Mouse (Mus musculus) CH12.LX (cell line): ENCODE data around the gene AC134908.4. TPM values are rescaled to one million over a fixed set of nuclear protein-coding genes. Genes with fewer than 3 reads are reported as not detected.

Experiments used
- DNase-seq: peaks from one replicate; pipeline ENCODE4 v3.0.0-alpha.2; 2013; ENCODE audit errors: extremely low read depth
- H3K27ac ChIP-seq: 2 replicates; pipeline ENCODE4 v1.5.1; 2012; ENCODE audit warnings: low read depth, mild to moderate bottlenecking, control low read depth, moderate library complexity; ENCODE audit not compliant: insufficient read depth
- H3K27me3 ChIP-seq: replicated peaks from 2 replicates; pipeline ENCODE3; 2012; ENCODE audit warnings: inconsistent platforms
- H3K36me3 ChIP-seq, 2 experiments: replicated peaks in 1 of 2; 2 replicates each; pipeline versions ENCODE3 to v1.6.1; 2012; ENCODE audit warnings: inconsistent platforms in 1 of 2, low read length in 1 of 2, mild to moderate bottlenecking in 1 of 2, mixed read lengths in 1 of 2, moderate library complexity in 1 of 2; ENCODE audit not compliant: control insufficient read depth in 1 of 2, insufficient read depth in 1 of 2
- H3K4me1 ChIP-seq, 2 experiments: 2 replicates each; pipeline ENCODE4 v1.6.1; 2012; ENCODE audit warnings: inconsistent platforms in 1 of 2, moderate library complexity in 1 of 2; ENCODE audit not compliant: insufficient read depth in 2 of 2, control insufficient read depth in 1 of 2
- H3K4me2 ChIP-seq: 2 replicates; pipeline ENCODE4 v1.6.1; 2012; ENCODE audit warnings: low read depth, mild to moderate bottlenecking, control low read depth; ENCODE audit not compliant: poor library complexity, insufficient read depth, severe bottlenecking
- H3K4me3 ChIP-seq, 3 experiments: fragments of 150-350 bp in 1 of 3; sonication (generic) in 1 of 3; replicated peaks in 1 of 3; 2 replicates each; pipeline versions ENCODE3 to v1.5.1; 2011 to 2012; ENCODE audit warnings: low read depth in 2 of 3, low read length in 2 of 3, mild to moderate bottlenecking in 2 of 3, moderate library complexity in 2 of 3, control low read depth in 1 of 3, improper control_type of control experiment in 1 of 3, inconsistent platforms in 1 of 3, mixed read lengths in 1 of 3; ENCODE audit not compliant: poor library complexity in 1 of 3
- H3K79me2 ChIP-seq: replicated peaks from 2 replicates; pipeline ENCODE4 v1.6.1; 2012; ENCODE audit warnings: mild to moderate bottlenecking, moderate library complexity; ENCODE audit not compliant: control insufficient read depth, poor library complexity, insufficient read depth, severe bottlenecking; ENCODE audit errors: extremely low read depth
- H3K9ac ChIP-seq: 2 replicates; pipeline ENCODE4 v1.6.1; 2012; ENCODE audit warnings: low read depth, mild to moderate bottlenecking, control low read depth, moderate library complexity; ENCODE audit not compliant: insufficient read depth
- H3K9me3 ChIP-seq: replicated peaks from 2 replicates; pipeline ENCODE3; 2012; ENCODE audit warnings: low read length, inconsistent platforms, mixed read lengths
- BHLHE40 ChIP-seq: IDR thresholded peaks from 2 replicates; pipeline ENCODE4 v1.6.1; 2011; ENCODE audit warnings: mild to moderate bottlenecking, low read depth, low read length, improper control_type of control experiment
- CHD1 ChIP-seq: IDR thresholded peaks from 2 replicates; pipeline ENCODE4 v1.6.1; 2012; ENCODE audit warnings: low read depth, low read length, improper control_type of control experiment, inconsistent platforms
- CHD2 ChIP-seq: IDR thresholded peaks from 2 replicates; pipeline ENCODE4 v1.6.1; 2011; ENCODE audit warnings: low read length, improper control_type of control experiment
- CTCF ChIP-seq, 2 experiments: IDR thresholded peaks in 1 of 2; conservative IDR thresholded peaks in 1 of 2; 2 replicates each; pipeline ENCODE4 v1.5.1; 2011 to 2012; ENCODE audit warnings: low read depth in 2 of 2, low read length in 2 of 2, improper control_type of control experiment in 1 of 2, inconsistent platforms in 1 of 2, mild to moderate bottlenecking in 1 of 2, moderate library complexity in 1 of 2
- E2F4 ChIP-seq: IDR thresholded peaks from 2 replicates; pipeline ENCODE4 v1.6.1; 2011; ENCODE audit warnings: low read depth, low read length, improper control_type of control experiment; ENCODE audit not compliant: insufficient replicate concordance
- ELF1 ChIP-seq: IDR thresholded peaks from 2 replicates; pipeline ENCODE4 v1.6.1; 2014; ENCODE audit warnings: low read depth, mild to moderate bottlenecking, inconsistent platforms, low read length, improper control_type of control experiment
- EP300 ChIP-seq: IDR thresholded peaks from 2 replicates; pipeline ENCODE4 v1.6.1; 2011; ENCODE audit warnings: low read length, improper control_type of control experiment
- GABPA ChIP-seq: IDR thresholded peaks from 2 replicates; pipeline ENCODE4 v1.6.1; 2012; ENCODE audit warnings: low read depth, low read length, improper control_type of control experiment, inconsistent platforms; ENCODE audit not compliant: insufficient replicate concordance
- HCFC1 ChIP-seq: IDR thresholded peaks from 2 replicates; pipeline ENCODE4 v1.6.1; 2012; ENCODE audit warnings: low read depth, mild to moderate bottlenecking, inconsistent platforms, low read length, improper control_type of control experiment
- JUN ChIP-seq: IDR thresholded peaks from 2 replicates; pipeline ENCODE4 v1.6.1; 2011; ENCODE audit warnings: low read depth, mild to moderate bottlenecking, low read length, improper control_type of control experiment, moderate library complexity; ENCODE audit not compliant: insufficient read depth
- JUND ChIP-seq: conservative IDR thresholded peaks from 2 replicates; pipeline ENCODE4 v1.6.1; 2011; ENCODE audit warnings: low read depth, low read length, improper control_type of control experiment
- KAT2A ChIP-seq: IDR thresholded peaks from 2 replicates; pipeline ENCODE4 v1.6.1; 2012; ENCODE audit warnings: low read length, improper control_type of control experiment, inconsistent platforms; ENCODE audit not compliant: insufficient replicate concordance
- MAFK ChIP-seq: IDR thresholded peaks from 2 replicates; pipeline ENCODE4 v1.6.1; 2011; ENCODE audit warnings: low read length, improper control_type of control experiment; ENCODE audit not compliant: insufficient replicate concordance
- MAX ChIP-seq: IDR thresholded peaks from 2 replicates; pipeline ENCODE4 v1.6.1; 2011; ENCODE audit warnings: low read length, improper control_type of control experiment
- MEF2A ChIP-seq: IDR thresholded peaks from 2 replicates; pipeline ENCODE4 v1.6.1; 2014; ENCODE audit warnings: low read depth, mild to moderate bottlenecking, inconsistent platforms, low read length, improper control_type of control experiment, borderline replicate concordance
- MXI1 ChIP-seq: IDR thresholded peaks from 2 replicates; pipeline ENCODE4 v1.6.1; 2011; ENCODE audit warnings: mild to moderate bottlenecking, low read depth, low read length, improper control_type of control experiment
- MYC ChIP-seq: IDR thresholded peaks from 2 replicates; pipeline ENCODE4 v1.6.1; 2011; ENCODE audit warnings: low read depth, mild to moderate bottlenecking, improper control_type of control experiment, low read length
- NELFE ChIP-seq: IDR thresholded peaks from 2 replicates; pipeline ENCODE4 v1.6.1; 2011; ENCODE audit warnings: low read depth, low read length, improper control_type of control experiment
- NRF1 ChIP-seq: IDR thresholded peaks from 2 replicates; pipeline ENCODE4 v1.6.1; 2014; ENCODE audit warnings: low read depth, mild to moderate bottlenecking, inconsistent platforms, low read length, improper control_type of control experiment, moderate library complexity
- POLR2A ChIP-seq: IDR thresholded peaks from 2 replicates; pipeline ENCODE4 v1.6.1; 2011; ENCODE audit warnings: low read depth, mild to moderate bottlenecking, improper control_type of control experiment, low read length
- POLR2AphosphoS2 ChIP-seq: IDR thresholded peaks from 2 replicates; pipeline ENCODE4 v1.6.1; 2011; ENCODE audit warnings: low read depth, low read length, improper control_type of control experiment
- RCOR1 ChIP-seq: conservative IDR thresholded peaks from 2 replicates; pipeline ENCODE4 v1.6.1; 2012; ENCODE audit warnings: low read depth, mild to moderate bottlenecking, inconsistent platforms, low read length, improper control_type of control experiment
- SIN3A ChIP-seq: IDR thresholded peaks from 2 replicates; pipeline ENCODE4 v1.6.1; 2012; ENCODE audit warnings: low read length, improper control_type of control experiment, inconsistent platforms
- SMC3 ChIP-seq: IDR thresholded peaks from 2 replicates; pipeline ENCODE4 v1.6.1; 2011; ENCODE audit warnings: low read depth, low read length, improper control_type of control experiment
- TBP ChIP-seq: conservative IDR thresholded peaks from 2 replicates; pipeline ENCODE4 v1.6.1; 2011; ENCODE audit warnings: low read depth, low read length, improper control_type of control experiment
- TCF12 ChIP-seq: IDR thresholded peaks from 2 replicates; pipeline ENCODE4 v1.6.1; 2014; ENCODE audit warnings: low read depth, mild to moderate bottlenecking, inconsistent platforms, low read length, improper control_type of control experiment
- USF1 ChIP-seq: IDR thresholded peaks from 2 replicates; pipeline ENCODE4 v1.6.1; 2014; ENCODE audit warnings: low read depth, mild to moderate bottlenecking, inconsistent platforms, low read length, improper control_type of control experiment
- ZC3H11A ChIP-seq: IDR thresholded peaks from 2 replicates; pipeline ENCODE4 v1.6.1; 2012; ENCODE audit warnings: low read depth, mild to moderate bottlenecking, inconsistent platforms, low read length, improper control_type of control experiment
- ZKSCAN1 ChIP-seq: IDR thresholded peaks from 2 replicates; pipeline ENCODE4 v1.6.1; 2012; ENCODE audit warnings: low read depth, inconsistent platforms, low read length, improper control_type of control experiment, borderline replicate concordance
- ZNF384 ChIP-seq: IDR thresholded peaks from 2 replicates; pipeline ENCODE4 v1.6.1; 2012; ENCODE audit warnings: low read depth, low read length, improper control_type of control experiment, inconsistent platforms
- dilution Hi-C: fragments of 300-500 bp; cut with MboI; formaldehyde crosslinking; loops from 2 replicates; pipeline ENCODE4 v1.14.3; 2020; ENCODE audit warnings: low sequenced_read_pairs; ENCODE audit not compliant: extremely low pct_unique_long_range_greater_than_20kb, extremely low pct_ligation_motif_present
- in situ Hi-C: fragments of 300-500 bp; cut with MboI; formaldehyde crosslinking; loops from 3 replicates; pipeline ENCODE4 v1.14.3; 2019; ENCODE audit warnings: low sequenced_read_pairs, low pct_ligation_motif_present, low pct_unique_long_range_greater_than_20kb, mixed read lengths
- polyA plus RNA-seq: library from polyadenylated mRNA; unstranded; fragments of >175 nt; gene quantifications from 2 replicates; pipeline ENCODE4 v1.2.1, GENCODE M21; 2012; ENCODE audit warnings: low read depth; ENCODE audit not compliant: insufficient read length
- total RNA-seq, 2 experiments: library from RNA; depleted of rRNA; stranded (reverse); fragments of 300-350 nt in 1 of 2; fragments of >200 nt in 1 of 2; gene quantifications; 2 replicates each; pipeline ENCODE4 v1.2.3; 2012 to 2014

Gene AC134908.4
- total and polyA plus RNA-seq, 3 experiments: not detected

- H3K27ac ChIP-seq: no peak overlapping the region
- H3K4me2 ChIP-seq: no peak overlapping the region
- TF ChIP-seq HCFC1 (peak; percentile 63), NRF1 (peak; percentile 54), GABPA (no peak), SMC3 (peak; percentile 81), NELFE (peak; percentile 31; the same call in 1 of the 2 replicates), USF1 (no peak), ELF1 (peak; percentile 57), ZKSCAN1 (no peak), CHD2 (no peak), MYC (no peak), POLR2AphosphoS2 (no peak), TCF12 (no peak), MAFK (no peak), JUND (no peak), BHLHE40 (no peak), CTCF (conservative IDR thresholded peaks at IDR 0.05 in 1 of 2, IDR thresholded peaks at IDR 0.05 in 1 of 2; ENCODE audit: low read depth in 2 of 2, low read length in 2 of 2) (peak; percentile 77 to 98), POLR2A (no peak), TBP (no peak), MAX (no peak), EP300 (no peak), ZC3H11A (peak; percentile 55), E2F4 (no peak)
- TF ChIP-seq, all 38 proteins: peak for 7
- dilution Hi-C loops: no loop called here
- peak; percentile 81 for DNase-seq
- no peak overlapping the region for H3K4me3 ChIP-seq
- in situ Hi-C loops: no loop called here
- peaks cover 5 to 10% of the 10 kb centered on the region in 2 experiments; a peak in 3 of 4 replicates for H3K4me1 ChIP-seq
- no peaks in the 10 kb centered on the region for H3K79me2 ChIP-seq
- no peaks in the 10 kb centered on the region for H3K36me3 ChIP-seq
- no peak overlapping the region for H3K9ac ChIP-seq
- H3K9me3 ChIP-seq: peaks cover 2% of the 10 kb centered on the region
- H3K27me3 ChIP-seq: peaks cover 57% of the 10 kb centered on the region
These were observed 5.6 kb upstream of the AC134908.4 start for GRCm38 (mm10) chr17:25801029-25801428.

- Histone ChIP-seq H3K4me1 (peaks cover 14 to 24% of the 10 kb centered on the region in 2 experiments), H3K27ac (no peak within 1 kb of the TSS), H3K79me2 (no peaks in the 10 kb centered on the region), H3K9ac (peak within 1 kb of the TSS; percentile 81), H3K36me3 (peaks cover 0 to 8% of the 10 kb centered on the region in 2 experiments), H3K27me3 (peaks cover 27% of the 10 kb centered on the region), H3K9me3 (peaks cover 2% of the 10 kb centered on the region), H3K4me2 (peak within 1 kb of the TSS; percentile 79), H3K4me3 (peak within 1 kb of the TSS; percentile 64 to 78 (median 67))
- in situ Hi-C loops (loop anchor here (10.0 kb wide), 1 partner anchor 62 kb away; the partner anchor contains the start of gene Mslnl), dilution Hi-C loops (no loop called here)
- peak; percentile 83 for DNase-seq
- TF ChIP-seq MAX (no peak), NELFE (no peak; the same call in 1 of the 2 replicates), JUND (no peak), ZNF384 (no peak), MEF2A (no peak), EP300 (no peak), CHD1 (no peak), CTCF (conservative IDR thresholded peaks at IDR 0.05 in 1 of 2, IDR thresholded peaks at IDR 0.05 in 1 of 2; ENCODE audit: low read depth in 2 of 2, low read length in 2 of 2) (no peak), MXI1 (no peak; the same call in 1 of the 2 replicates), HCFC1 (no peak), ZKSCAN1 (no peak), CHD2 (0 out of 2 replicates have a peak, but pooled peaks have one; percentile 18), SIN3A (no peak), RCOR1 (no peak), GABPA (no peak), TCF12 (peak; percentile 38; the same call in 1 of the 2 replicates), KAT2A (no peak), POLR2A (peak; percentile 61), E2F4 (no peak), MAFK (no peak), MYC (no peak), TBP (no peak), JUN (no peak)
These were observed 1.5 kb upstream of the AC134908.4 start, which contains the start of gene Metrn for GRCm38 (mm10) chr17:25796951-25797369. Gene Metrn (minus strand): TSS chr17:25797136.
